Mouse (Mus musculus) heart, embryonic 15.5 days (tissue): ENCODE results near the gene Tmem82. TPM values are rescaled to one million over a fixed set of nuclear protein-coding genes. Genes with fewer than 3 reads are reported as not detected.
"Not testable (repeated sequence)": the region's sequence is repeated elsewhere in the genome, so short reads cannot be mapped to it uniquely, and the experiment has no call there.

Source experiments
- ATAC-seq: fragments of 200-750 bp; cut with Nextera tagmentation; replicated peaks from 2 replicates; pipeline ENCODE4 v1.8.0; 2017; ENCODE audit warnings: low read depth, moderate TSS enrichment; ENCODE audit not compliant: insufficient number of reproducible peaks, insufficient read depth, low FRiP score
- H3K27ac ChIP-seq: fragments of 300-500 bp; sonication (generic); 2 replicates; pipeline ENCODE4 v1.5.1; 2015; ENCODE audit warnings: mild to moderate bottlenecking, inconsistent platforms
- H3K27me3 ChIP-seq: fragments of 300-500 bp; sonication (generic); 2 replicates; pipeline ENCODE4 v1.6.1; 2015; ENCODE audit warnings: inconsistent platforms
- H3K36me3 ChIP-seq: fragments of 300-500 bp; sonication (generic); 2 replicates; pipeline ENCODE4 v1.6.1; 2015; ENCODE audit warnings: mild to moderate bottlenecking, inconsistent platforms
- H3K4me1 ChIP-seq: fragments of 300-500 bp; sonication (generic); replicated peaks from 2 replicates; pipeline ENCODE4 v1.6.1; 2015; ENCODE audit warnings: inconsistent platforms
- H3K4me2 ChIP-seq: fragments of 300-500 bp; sonication (generic); 2 replicates; pipeline ENCODE4 v1.6.1; 2015; ENCODE audit warnings: inconsistent platforms, mild to moderate bottlenecking, moderate library complexity
- H3K4me3 ChIP-seq: fragments of 300-500 bp; sonication (generic); 2 replicates; pipeline ENCODE4 v1.5.1; 2015; ENCODE audit warnings: mild to moderate bottlenecking, inconsistent platforms
- H3K9ac ChIP-seq: fragments of 300-500 bp; sonication (generic); 2 replicates; pipeline ENCODE4 v1.6.1; 2015; ENCODE audit warnings: mild to moderate bottlenecking, inconsistent platforms
- H3K9me3 ChIP-seq: fragments of 300-500 bp; sonication (generic); replicated peaks from 2 replicates; pipeline ENCODE4 v1.6.1; 2016; ENCODE audit warnings: inconsistent platforms
- WGBS: fragments of 180-500 bp; shearing (Covaris S2); methylation state at CpG from one replicate; pipeline ENCODE4 v1.1.7; 2015; ENCODE audit warnings: mixed read lengths; 5-methylcytosine and 5-hydroxymethylcytosine counted together
- polyA plus RNA-seq: library from polyadenylated mRNA; unstranded; fragments of >200 nt; fragmentation: Nextera tagmentation; extraction: Ambion mirVana; gene quantifications from 2 replicates; pipeline ENCODE4 v1.2.1, GENCODE M21; 2015

Gene Tmem82
- polyA plus RNA-seq, 1 experiment from 2014 or later = 1.2 TPM

- Histone ChIP-seq H3K36me3 (peaks cover 11% of the 10 kb centered on the region), H3K9ac (no peak overlapping the region), H3K4me3 (no peak overlapping the region), H3K9me3 (no peaks in the 10 kb centered on the region), H3K27ac (peak overlapping the region; percentile 42; the same call in 1 of the 2 replicates), H3K4me2 (no peak overlapping the region; the same call in 1 of the 2 replicates), H3K27me3 (0 out of 2 replicates have a peak, but pooled peaks cover 3% of the 10 kb centered on the region), H3K4me1 (peaks cover 23% of the 10 kb centered on the region)
- 74% methylated on average over 7 of the region's 7 CpGs for WGBS
- 0 out of 2 replicates have a peak, but pooled peaks have one; percentile 27 for ATAC-seq
Measured at GRCm38 (mm10) chr4:141572668-141573358, 45.6 kb downstream of the Tmem82 start.

DNA sequence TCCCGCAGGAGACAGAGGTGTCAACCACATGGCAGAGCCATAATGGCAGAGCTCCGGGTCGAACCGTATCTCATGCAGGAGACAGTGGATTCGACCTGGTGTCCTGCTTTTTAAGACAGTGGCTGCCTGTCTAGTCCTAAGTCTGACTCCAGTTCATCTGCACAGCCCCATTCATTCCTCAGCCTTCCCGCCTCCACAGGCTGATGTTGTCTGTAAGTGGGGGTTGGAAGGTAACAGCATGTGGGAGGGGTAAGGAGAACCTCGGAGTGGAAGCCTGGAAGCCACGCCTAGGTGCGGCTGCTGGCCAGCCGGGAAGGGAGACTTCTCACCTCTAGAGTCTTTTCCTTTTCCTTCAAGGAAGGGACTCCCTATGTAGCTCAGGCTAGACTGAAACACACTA, 46.5 kb downstream of the Tmem82 start:
- peaks cover 23% of the 10 kb centered on the region for H3K4me1 ChIP-seq
- 0 out of 2 replicates have a peak, but pooled peaks cover 3% of the 10 kb centered on the region for H3K27me3 ChIP-seq
- WGBS = 63% methylated on average over 10 of the region's 10 CpGs
- H3K9me3 ChIP-seq = no peaks in the 10 kb centered on the region
- no peak overlapping the region for H3K9ac ChIP-seq
- ATAC-seq = no peak
- no peak overlapping the region for H3K4me2 ChIP-seq
- no peak overlapping the region for H3K4me3 ChIP-seq
- no peak overlapping the region for H3K27ac ChIP-seq
- H3K36me3 ChIP-seq = peaks cover 3% of the 10 kb centered on the region

DNA sequence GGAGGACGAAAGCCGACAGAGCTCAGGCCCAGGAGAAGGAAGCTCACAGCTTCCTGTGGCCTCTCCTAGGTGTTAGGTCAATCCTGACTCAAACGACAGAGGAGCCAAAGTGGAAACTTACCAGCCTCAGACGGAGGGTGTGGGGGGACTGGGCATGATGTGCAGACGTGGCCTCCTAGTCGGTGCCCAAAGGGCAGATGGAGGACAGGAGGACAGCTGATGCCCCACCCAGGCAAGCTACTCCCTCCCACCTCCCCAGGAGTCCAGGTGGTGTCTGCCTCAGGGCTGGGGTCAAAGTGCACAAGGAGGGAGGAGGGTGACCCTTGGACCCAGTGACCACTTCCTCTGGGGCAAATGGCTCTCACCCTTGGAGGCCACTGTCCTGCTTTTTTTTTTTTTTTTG, 47.1 kb downstream of the Tmem82 start:
- WGBS = 41% methylated on average over 6 of the region's 6 CpGs
- no peak overlapping the region for H3K4me2 ChIP-seq
- no peak overlapping the region for H3K4me3 ChIP-seq
- ATAC-seq = no peak
- H3K27ac ChIP-seq = no peak overlapping the region
- H3K36me3 ChIP-seq = no peaks in the 10 kb centered on the region
- H3K9ac ChIP-seq = no peak overlapping the region
- no peaks in the 10 kb centered on the region for H3K9me3 ChIP-seq
- 0 out of 2 replicates have a peak, but pooled peaks cover 3% of the 10 kb centered on the region for H3K27me3 ChIP-seq
- H3K4me1 ChIP-seq = peaks cover 23% of the 10 kb centered on the region

DNA sequence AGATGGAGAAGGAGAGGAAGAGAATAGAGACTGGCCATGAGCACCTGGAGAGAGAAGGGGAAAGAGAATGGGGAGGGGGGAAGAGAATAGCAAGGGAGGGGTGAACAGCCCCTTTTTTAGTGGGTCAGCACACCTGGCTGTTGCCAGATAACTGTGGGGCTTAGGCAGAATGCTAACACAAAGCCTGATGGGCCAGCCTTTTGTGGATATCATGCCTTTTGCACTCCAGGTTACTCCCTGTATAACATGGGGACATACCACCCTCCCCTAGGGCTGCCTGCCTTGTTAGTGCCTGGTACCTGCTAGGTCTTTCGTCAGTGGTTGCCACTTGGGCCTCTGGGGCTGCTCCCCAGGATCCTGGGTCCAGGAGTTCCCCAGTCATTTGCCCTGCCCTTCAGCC, 47.6 kb downstream of the Tmem82 start:
- WGBS = 91% methylated on average over 1 of the region's 1 CpGs
- Histone ChIP-seq H3K27ac (no peak overlapping the region), H3K9me3 (no peaks in the 10 kb centered on the region), H3K36me3 (no peaks in the 10 kb centered on the region), H3K4me2 (no peak overlapping the region), H3K27me3 (0 out of 2 replicates have a peak, but pooled peaks cover 3% of the 10 kb centered on the region), H3K9ac (no peak overlapping the region), H3K4me3 (no peak overlapping the region), H3K4me1 (peaks cover 23% of the 10 kb centered on the region)
- ATAC-seq = no peak

GRCm38 (mm10) chr4:141570004-141570403, 48.4 kb downstream of the Tmem82 start:
- Histone ChIP-seq H3K9me3 (no peaks in the 10 kb centered on the region), H3K4me1 (peaks cover 24% of the 10 kb centered on the region), H3K36me3 (no peaks in the 10 kb centered on the region), H3K27ac (no peak overlapping the region), H3K4me2 (no peak overlapping the region), H3K9ac (no peak overlapping the region), H3K4me3 (no peak overlapping the region), H3K27me3 (0 out of 2 replicates have a peak, but pooled peaks cover 3% of the 10 kb centered on the region)
- 0 out of 2 replicates have a peak, but pooled peaks have one; percentile 51 for ATAC-seq
- 47% methylated on average over 6 of the region's 6 CpGs for WGBS

DNA sequence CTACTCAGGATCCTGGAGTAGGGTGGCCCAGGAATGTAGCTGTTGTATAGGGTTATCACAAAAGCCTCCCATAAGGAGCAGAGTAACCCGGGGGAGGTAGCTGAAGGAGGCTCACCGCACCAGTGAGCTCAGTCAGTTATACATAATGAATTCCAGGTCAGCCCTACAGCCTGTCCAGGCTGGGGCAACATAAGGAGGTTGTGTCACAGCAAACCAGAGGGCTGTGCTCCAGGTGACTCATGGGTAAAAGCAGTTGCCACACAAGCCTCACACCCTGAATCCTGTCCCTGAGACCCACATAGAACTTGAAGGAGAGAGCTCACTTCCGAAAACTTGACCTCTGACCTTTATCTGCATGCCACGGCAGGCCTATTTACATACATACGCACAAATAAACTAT, 49.5 kb downstream of the Tmem82 start:
- Histone ChIP-seq H3K27ac (no peak overlapping the region), H3K9ac (no peak overlapping the region), H3K4me1 (peaks cover 22% of the 10 kb centered on the region), H3K9me3 (no peaks in the 10 kb centered on the region), H3K36me3 (no peaks in the 10 kb centered on the region), H3K27me3 (0 out of 2 replicates have a peak, but pooled peaks cover 3% of the 10 kb centered on the region), H3K4me3 (no peak overlapping the region), H3K4me2 (no peak overlapping the region)
- no peak for ATAC-seq
- 81% methylated on average over 5 of the region's 5 CpGs for WGBS

DNA sequence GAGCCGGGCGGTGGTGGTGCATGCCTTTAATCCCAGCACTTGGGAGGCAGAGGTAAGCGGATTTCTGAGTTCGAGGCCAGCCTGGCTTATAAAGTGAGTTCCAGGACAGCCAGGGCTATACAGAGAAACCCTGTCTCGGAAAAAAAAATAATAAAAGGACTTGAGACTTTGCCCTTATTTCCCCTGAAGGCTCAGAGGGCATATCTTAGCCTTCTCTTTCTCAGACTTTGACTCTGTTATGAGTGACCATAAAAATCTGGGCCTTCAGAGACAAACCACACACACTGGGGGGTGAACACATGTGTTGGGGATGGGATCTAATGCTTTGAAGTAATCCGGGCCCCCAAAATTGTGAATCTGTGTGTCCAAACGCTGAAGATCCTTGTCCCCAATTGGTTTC, 51.3 kb downstream of the Tmem82 start:
- not testable (repeated sequence) for H3K9me3 ChIP-seq, H3K9ac ChIP-seq, H3K4me3 ChIP-seq, H3K27ac ChIP-seq, ATAC-seq, H3K27me3 ChIP-seq, H3K4me2 ChIP-seq, H3K36me3 ChIP-seq
- 87% methylated on average over 7 of the region's 7 CpGs for WGBS
- H3K4me1 ChIP-seq = peaks cover 13% of the 10 kb centered on the region; the same call in 1 of the 2 replicates

GRCm38 (mm10) chr4:141566187-141566586, 52.2 kb downstream of the Tmem82 start:
- 79% methylated on average over 6 of the region's 6 CpGs for WGBS
- Histone ChIP-seq H3K27ac (no peak overlapping the region), H3K9me3 (no peaks in the 10 kb centered on the region), H3K4me3 (no peak overlapping the region), H3K4me2 (no peak overlapping the region), H3K36me3 (no peaks in the 10 kb centered on the region), H3K9ac (no peak overlapping the region), H3K4me1 (peaks cover 11% of the 10 kb centered on the region; the same call in 1 of the 2 replicates), H3K27me3 (no peaks in the 10 kb centered on the region)
- no peak for ATAC-seq

DNA sequence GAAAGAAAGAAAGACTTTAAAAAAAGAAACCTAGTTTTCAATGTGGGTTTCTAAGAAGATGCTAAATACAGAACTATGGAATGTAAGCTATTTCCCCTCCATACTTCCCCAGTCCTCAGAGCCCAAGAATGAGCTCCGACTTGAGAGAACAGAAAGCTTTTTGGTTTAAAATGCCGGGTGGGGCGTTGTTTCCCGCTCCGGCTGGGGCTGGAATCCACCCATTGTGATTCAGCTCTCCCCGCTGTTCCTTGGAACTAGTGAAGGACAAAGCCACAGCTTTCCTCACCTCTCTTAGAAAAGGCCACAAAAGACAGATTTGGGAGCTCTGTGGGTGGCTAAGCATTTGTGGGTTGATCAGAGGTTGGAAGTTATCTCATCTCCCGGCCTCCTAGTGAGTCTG, 53.1 kb downstream of the Tmem82 start:
- Histone ChIP-seq H3K9me3 (no peaks in the 10 kb centered on the region), H3K27me3 (no peaks in the 10 kb centered on the region), H3K27ac (peak overlapping the region; percentile 21), H3K9ac (no peak overlapping the region), H3K4me1 (peaks cover 11% of the 10 kb centered on the region; the same call in 1 of the 2 replicates), H3K36me3 (no peaks in the 10 kb centered on the region), H3K4me2 (no peak overlapping the region), H3K4me3 (no peak overlapping the region)
- no peak for ATAC-seq
- WGBS = 42% methylated on average over 7 of the region's 7 CpGs

- Histone ChIP-seq H3K4me3 (no peak overlapping the region), H3K9me3 (no peaks in the 10 kb centered on the region), H3K4me2 (no peak overlapping the region), H3K27me3 (no peaks in the 10 kb centered on the region), H3K9ac (no peak overlapping the region), H3K27ac (no peak overlapping the region), H3K4me1 (peaks cover 8% of the 10 kb centered on the region), H3K36me3 (no peaks in the 10 kb centered on the region)
- WGBS = 77% methylated on average over 3 of the region's 3 CpGs
- no peak for ATAC-seq
Measured at GRCm38 (mm10) chr4:141564660-141565059, 53.8 kb downstream of the Tmem82 start.

DNA sequence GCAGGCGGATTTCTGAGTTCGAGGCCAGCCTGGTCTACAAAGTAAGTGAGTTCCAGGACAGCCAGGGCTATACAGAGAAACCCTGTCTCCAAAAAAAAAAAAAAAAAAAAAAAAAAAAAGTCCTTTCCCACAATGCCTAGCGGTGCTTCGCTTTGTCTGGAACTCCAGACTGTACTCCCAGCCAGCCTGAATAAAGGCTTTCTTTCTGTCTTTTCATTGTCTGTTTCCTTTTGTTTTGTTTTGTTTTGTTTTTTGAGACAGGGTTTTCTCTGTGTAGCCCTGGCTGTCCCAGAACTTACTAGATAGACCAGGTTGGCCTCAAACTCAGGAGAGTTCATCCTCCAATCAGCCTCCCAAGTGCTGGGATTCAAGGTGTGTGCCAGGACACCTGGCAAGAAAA, 54.2 kb downstream of the Tmem82 start:
- 93% methylated on average over 4 of the region's 4 CpGs for WGBS
- ATAC-seq = no peak
- Histone ChIP-seq H3K9me3 (no peaks in the 10 kb centered on the region), H3K36me3 (no peaks in the 10 kb centered on the region), H3K4me3 (no peak overlapping the region), H3K9ac (no peak overlapping the region), H3K4me1 (peaks cover 11% of the 10 kb centered on the region), H3K4me2 (no peak overlapping the region), H3K27ac (no peak overlapping the region), H3K27me3 (no peaks in the 10 kb centered on the region)
